Mouse (Mus musculus): Measurements from ENCODE around the gene Gsap.
"Not testable (repeated sequence)": the region's sequence is repeated elsewhere in the genome, so short reads cannot be mapped to it uniquely, and the experiment has no call there.

Gene Gsap

GRCm38 (mm10) chr5:21326494-21326893, 140.4 kb downstream of the Gsap start:
- in situ Hi-C loops (cut with MboI), result no loop called here

- in situ Hi-C loops (cut with MboI), result no loop called here
These were observed 142.5 kb downstream of the Gsap start for GRCm38 (mm10) chr5:21328560-21328959.

GRCm38 (mm10) chr5:21329672-21330665, 143.9 kb downstream of the Gsap start:
- in situ Hi-C loops (cut with MboI), result loop anchor here (5.0 kb wide), 1 partner anchor 87 kb away; no protein-coding TSS in a partner anchor

GRCm38 (mm10) chr5:21331656-21332055, 145.6 kb downstream of the Gsap start:
- in situ Hi-C loops (cut with MboI), result loop anchor here (5.0 kb wide), 1 partner anchor 86 kb away; no protein-coding TSS in a partner anchor

GRCm38 (mm10) chr5:21332119-21332518, 146.1 kb downstream of the Gsap start:
- in situ Hi-C loops (cut with MboI), result loop anchor here (5.0 kb wide), 1 partner anchor 85 kb away; no protein-coding TSS in a partner anchor

- in situ Hi-C loops (cut with MboI), result not testable (repeated sequence)
These were observed 156.2 kb downstream of the Gsap start for GRCm38 (mm10) chr5:21342265-21342664.

- in situ Hi-C loops (cut with MboI), result no loop called here
These were observed 162.3 kb downstream of the Gsap start for GRCm38 (mm10) chr5:21348366-21348765.

GRCm38 (mm10) chr5:21351678-21352077, 165.6 kb downstream of the Gsap start:
- in situ Hi-C loops (cut with MboI), result no loop called here

- in situ Hi-C loops (cut with MboI), result no loop called here
These were observed 172.6 kb downstream of the Gsap start for GRCm38 (mm10) chr5:21358648-21359047.

- in situ Hi-C loops (cut with MboI), result no loop called here
These were observed 177.3 kb downstream of the Gsap start for GRCm38 (mm10) chr5:21363343-21363742.
